Mouse (Mus musculus) B cell, adult 2 months (primary cell): Measurements from ENCODE around the gene Syt14.

ENCODE experiments used
- DNase-seq, 2 experiments: peaks; one replicate each; pipeline ENCODE4 v3.0.0; 2022

The Syt14 gene

GRCm38 (mm10) chr1:192860273-192860672 lies 175.3 kb downstream of the Syt14 start:
- DNase-seq = no peak

DNA sequence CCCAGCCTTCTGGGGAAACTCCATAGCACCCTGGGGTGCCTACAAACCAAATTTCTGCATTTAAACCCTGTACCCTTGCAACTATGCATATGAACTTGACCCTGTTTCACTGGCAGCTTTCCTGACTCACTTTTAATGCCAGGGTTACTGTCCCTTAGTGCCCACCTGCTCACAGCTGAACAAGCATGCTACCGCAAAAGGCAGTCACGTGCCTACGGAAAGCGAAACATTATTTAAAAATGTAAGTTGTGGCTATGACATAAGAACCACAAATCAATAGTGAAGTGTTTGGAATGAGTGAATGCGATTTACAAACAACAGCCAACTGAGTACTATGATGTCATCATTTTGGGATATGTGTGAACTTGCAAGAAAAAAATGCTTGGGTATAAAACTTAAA lies 178.0 kb downstream of the Syt14 start:
- DNase-seq = no peak

DNA sequence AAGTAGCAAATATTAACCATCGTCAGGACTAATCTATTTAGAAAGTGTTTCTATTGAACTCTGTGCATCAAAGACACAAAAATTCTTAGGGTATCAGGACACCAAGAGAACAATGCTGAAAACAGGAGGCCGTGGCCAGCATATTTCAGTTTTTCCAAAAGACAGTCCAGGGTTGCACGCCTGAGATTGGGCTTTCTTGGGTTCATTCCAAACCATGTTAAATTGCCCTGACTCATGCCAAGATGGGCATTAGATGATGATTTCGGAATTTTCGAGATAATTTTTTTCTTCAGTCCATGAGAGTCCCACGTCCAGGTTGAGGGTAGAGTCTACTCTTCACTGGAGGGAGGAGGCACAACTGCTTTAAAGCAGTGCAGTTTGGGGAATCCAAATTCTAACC lies 178.6 kb downstream of the Syt14 start:
- DNase-seq = no peak

GRCm38 (mm10) chr1:192856411-192856810 lies 179.2 kb downstream of the Syt14 start:
- DNase-seq = peak; percentile 63 to 75

GRCm38 (mm10) chr1:192855474-192856230 lies 179.9 kb downstream of the Syt14 start, which contains the start of gene Sertad4:
Sertad4 (minus strand) TSS chr1:192855756.
- peak in 1 of 2 experiments; percentile 25 for DNase-seq

DNA sequence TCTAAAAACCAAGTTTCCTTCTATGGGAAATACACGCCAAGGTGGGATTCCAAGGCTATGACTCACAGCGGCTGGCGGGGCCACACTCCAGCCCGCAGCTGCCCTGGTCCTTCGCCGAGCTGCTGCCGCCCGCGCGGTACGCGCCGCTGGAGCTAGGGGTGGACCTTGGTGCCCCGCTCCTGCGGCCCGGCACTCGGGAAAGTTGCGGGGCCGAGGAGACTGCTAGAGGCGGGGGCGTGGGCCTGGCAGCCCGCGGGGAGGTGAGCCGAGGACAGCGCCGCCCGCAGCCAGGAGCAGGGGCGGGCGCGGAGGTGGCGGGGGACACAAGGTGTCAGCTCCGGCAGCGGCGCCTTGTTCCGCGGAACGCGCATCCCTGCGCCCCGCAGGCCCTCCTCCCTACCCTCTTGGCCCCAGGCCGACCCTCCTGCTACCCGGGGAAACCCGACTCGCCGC lies 180.7 kb downstream of the Syt14 start:
- DNase-seq = peak; percentile 29 to 40

DNA sequence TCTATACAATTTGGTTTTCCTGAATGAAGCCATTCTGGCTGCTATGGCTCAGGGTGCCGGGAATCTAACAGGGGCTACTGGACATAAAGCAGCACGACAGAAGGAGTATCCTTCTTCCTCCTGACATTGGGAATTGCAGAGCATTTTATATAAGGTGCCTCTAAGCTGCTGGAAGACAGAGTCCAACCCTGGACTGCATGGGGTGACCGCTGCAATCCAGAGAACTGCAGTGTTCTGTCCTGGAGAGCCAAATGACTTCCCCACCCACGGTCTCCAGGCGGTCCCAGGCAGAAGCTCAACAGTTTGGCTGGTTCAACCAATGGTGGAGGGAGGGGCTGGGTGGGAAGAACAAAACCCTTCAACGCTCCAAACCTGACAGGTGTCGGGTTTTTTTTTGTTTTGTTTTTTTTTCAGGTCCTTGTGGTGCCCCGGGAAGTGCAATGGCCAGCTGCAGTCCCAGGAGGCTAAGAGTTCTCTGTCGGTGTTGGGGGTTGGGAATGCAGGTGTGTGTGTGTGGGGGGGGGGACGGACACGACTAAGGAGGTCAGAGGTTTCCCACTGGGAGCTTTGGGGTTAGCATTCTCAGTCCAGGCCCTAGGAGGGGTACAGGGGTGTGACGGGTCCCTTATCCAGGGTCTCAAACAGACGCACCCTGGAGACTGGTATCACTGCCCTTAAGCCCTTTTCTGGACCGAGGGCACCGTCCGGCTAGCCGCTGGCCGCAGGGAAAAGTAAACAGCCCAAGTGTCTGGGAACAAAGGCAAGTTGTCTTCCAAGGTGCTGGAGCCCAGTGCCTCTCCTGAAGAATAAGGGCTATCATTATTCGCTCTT lies 181.4 kb downstream of the Syt14 start:
- DNase-seq = no peak

DNA sequence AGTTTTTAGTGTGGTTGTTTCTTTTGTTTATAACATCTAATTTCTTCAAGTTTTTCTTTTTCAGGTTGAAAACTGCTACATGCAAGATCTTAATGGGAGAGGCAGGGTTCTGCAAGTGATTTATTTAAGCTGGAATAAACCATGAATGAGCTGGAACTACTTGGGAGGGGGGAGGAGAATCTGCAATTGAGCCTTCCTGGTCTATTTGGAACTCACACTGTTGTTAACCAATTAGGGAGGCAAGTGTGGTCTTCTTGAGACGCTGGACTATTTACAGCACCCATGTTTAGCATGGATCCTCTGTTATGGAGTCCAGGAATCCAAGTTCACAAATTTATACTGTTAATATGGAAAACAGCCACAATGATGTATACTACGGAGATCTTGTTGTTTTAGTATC lies 182.1 kb downstream of the Syt14 start:
- DNase-seq = no peak

DNA sequence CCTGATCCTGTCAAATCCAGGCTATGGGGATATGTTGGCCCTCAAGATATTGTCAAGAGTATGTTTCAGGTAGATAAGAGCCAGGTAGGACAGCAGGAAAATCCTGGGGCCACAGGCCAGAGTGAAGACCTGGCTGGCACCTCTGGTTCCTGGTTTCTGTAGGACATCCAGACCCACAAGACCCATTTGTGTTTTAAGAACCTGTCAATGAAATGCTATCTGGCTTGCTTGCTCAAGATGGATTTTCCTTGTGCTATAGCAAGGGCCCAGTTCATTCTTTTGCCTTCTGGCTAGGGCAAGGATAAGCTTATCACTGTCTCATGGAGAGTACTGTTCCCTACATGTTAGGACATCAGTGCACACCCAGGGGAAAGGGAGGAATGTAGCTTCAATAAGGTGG lies 183.5 kb downstream of the Syt14 start:
- DNase-seq = no peak

DNA sequence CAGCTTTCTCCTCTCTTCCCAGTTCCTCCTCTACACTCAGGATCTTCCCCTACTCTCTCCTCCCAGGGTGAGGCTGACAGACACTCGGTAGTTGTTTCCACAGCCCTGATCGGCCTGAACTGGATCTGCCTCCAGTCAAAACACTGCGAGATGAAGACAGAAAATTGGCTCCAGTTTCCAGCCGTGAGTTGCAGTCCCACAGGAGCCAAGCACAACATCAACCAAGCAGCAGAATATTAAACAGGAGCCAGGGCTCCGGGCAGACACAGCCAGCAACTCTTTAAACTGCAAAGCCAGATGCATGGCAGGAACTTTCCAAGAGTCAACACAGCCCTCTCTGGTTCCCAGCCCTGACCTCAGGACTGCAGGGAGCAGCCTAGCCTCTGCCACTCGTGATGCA lies 183.9 kb downstream of the Syt14 start:
- no peak for DNase-seq

DNA sequence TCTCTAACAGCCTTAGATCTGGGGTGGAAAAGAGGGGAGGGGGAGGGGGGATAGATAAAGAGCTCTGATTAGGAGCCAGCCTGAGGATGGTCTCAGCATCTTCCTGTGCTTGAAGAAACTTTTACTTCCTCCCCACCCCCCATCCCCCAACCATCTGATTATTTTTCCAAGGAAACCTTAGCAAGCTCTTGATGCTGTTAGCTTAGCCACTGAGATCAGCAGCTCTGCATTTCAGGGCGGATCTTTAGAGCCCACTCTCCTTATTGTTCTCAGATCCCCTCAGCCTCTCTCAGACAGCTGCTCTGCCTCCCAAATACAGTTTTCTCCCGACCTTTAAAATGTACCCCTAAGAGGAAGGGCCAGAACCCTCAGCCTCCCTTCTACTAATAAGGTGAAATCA lies 184.4 kb downstream of the Syt14 start:
- no peak for DNase-seq

DNA sequence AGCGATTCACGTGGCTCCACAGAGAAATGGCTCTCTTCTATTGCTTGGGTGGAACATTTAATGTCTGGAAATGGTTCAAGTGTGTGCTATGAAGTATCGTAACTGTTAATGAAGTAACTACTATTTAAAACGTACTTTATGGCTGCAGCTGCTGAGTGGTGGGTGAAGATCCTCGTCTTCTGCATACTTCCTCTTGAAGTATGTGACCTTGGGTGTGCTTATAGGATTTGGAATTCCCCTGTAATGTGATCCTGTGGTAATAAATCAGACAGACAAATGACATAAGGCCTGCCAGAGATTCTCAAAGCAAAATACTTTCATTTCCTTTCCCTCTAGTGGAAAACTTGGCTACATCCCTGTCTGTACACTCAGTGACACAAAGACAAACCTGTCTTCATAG lies 186.0 kb downstream of the Syt14 start:
- no peak for DNase-seq

DNA sequence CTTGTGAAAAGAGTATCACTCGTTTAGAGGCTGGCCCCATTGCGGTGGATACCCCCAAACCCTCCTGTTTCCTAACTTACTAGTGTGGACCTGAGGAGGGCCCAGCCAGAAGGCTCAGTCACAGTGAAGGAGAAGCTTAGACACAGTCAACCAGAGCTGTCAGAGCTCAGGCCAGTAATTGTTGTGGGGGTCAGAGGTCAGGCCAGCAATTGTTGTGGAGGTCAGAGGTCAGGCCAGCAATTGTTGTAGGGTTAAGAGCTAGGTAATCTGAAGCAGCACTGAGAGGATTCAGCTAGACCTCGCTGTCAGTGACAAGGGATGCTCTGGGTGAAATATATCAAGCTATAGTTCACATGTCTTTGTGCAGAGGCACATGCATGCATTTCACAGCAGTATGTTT lies 188.3 kb downstream of the Syt14 start:
- DNase-seq = no peak
